Mouse (Mus musculus): ENCODE results near the gene 2200002J24Rik. TPM values are rescaled to one million over a fixed set of nuclear protein-coding genes. Genes with fewer than 3 reads are reported as not detected.

Gene 2200002J24Rik
- polyA plus RNA-seq (2016; fragmentation: Nextera tagmentation; extraction: Ambion mirVana): not detected in 2 replicates

DNA sequence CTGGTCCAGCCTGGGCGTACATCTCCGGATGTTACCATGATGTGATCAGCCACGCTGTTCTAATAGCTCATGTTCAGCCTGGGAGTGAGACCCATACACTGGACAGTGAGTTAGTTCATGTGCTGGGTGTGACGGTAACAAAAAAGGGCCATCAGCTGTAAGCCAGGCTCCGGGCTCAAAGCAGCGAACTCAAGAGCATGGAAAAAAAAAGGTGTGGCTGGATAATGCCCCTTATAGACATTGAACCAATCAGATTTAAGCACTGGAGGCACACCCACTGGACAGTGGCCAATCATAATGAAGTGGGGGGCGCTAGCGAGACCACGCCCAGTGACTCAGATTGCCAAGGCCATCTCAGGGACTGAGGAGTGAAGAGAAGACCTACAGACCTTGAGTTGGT lies at the start of gene 2200002J24Rik:
2200002J24Rik (plus strand) TSS at position 338 of the 400 bp plus-strand sequence.
- Histone ChIP-seq H3K36me3 (no peaks in the 10 kb centered on the region), H3K27ac (no peak within 1 kb of the TSS), H3K4me3 (no peak within 1 kb of the TSS), H3K9me3 (replicated peaks) (no peaks in the 10 kb centered on the region), H3K4me1 (no peaks in the 10 kb centered on the region), H3K27me3 (ENCODE audit: low read depth, poor library complexity, severe bottlenecking) (no peaks in the 10 kb centered on the region)
- WGBS: 39% methylated on average over 9 of the region's 9 CpGs
- no peak for DNase-seq (ENCODE audit: low spot score)

DNA sequence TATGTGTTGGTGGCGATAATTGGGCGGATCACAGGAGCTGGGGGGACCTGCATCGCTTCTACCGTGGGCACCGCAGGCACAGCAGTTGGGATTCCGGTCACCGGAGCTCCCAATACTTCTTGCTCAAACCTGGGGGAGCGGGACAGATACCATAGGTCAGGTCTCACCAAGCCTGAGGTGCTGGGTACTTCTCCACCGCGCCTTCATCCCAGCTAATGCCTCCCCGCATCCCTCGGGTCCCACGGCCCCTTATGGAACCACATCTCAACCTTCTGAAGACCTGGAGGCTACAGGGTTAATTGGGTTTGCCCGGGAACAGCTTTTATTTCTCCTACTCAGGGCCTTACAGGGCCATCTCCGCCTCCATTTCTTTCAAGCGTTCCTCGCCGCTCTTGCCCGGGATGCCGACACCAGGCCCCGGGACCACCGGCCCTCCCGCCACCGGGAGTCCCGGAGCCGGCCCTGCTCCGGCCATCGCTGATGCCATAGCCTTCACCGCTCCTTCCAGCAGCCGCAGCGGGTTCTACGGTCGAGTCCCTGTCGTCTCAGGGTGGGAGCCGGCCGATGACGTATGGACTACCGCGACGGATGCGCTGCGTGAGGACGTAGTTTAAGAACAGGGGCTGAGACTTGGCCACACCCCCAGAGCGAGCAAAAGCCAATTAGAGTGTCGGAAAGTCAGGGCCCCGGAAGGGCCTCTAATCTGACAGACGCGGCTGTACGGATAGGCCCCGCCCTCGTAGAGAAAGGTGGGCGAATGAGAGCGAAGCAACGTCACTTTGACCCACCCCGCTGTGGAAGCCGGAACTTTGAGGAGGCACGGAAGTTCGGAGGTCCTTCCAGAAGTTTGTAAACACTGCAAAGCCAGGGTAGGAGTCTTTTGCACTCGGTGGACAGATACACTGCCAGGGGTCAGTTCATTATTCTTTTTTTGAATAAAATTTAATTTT lies 48.9 kb upstream of the 2200002J24Rik start, which contains the start of gene Rbm42:
Rbm42 (minus strand) TSS at position 727 of the 950 bp plus-strand sequence.
- Histone ChIP-seq H3K27me3 (ENCODE audit: low read depth, poor library complexity, severe bottlenecking) (no peaks in the 10 kb centered on the region), H3K27ac (peak within 1 kb of the TSS; percentile 86), H3K4me1 (peaks cover 6% of the 10 kb centered on the region), H3K4me3 (peak within 1 kb of the TSS; percentile 84), H3K36me3 (peaks cover 71% of the 10 kb centered on the region), H3K9me3 (replicated peaks) (no peaks in the 10 kb centered on the region)
- DNase-seq (ENCODE audit: low spot score): peak; percentile 96
- 2% methylated on average over 59 of the region's 59 CpGs for WGBS

- peaks cover 38% of the 10 kb centered on the region for H3K36me3 ChIP-seq
- peak within 1 kb of the TSS; percentile 84 for H3K27ac ChIP-seq
- no peaks in the 10 kb centered on the region for H3K9me3 ChIP-seq (replicated peaks)
- peak within 1 kb of the TSS; percentile 76 for H3K4me3 ChIP-seq
- H3K4me1 ChIP-seq: peaks cover 9% of the 10 kb centered on the region
- H3K27me3 ChIP-seq (ENCODE audit: low read depth, poor library complexity, severe bottlenecking): no peaks in the 10 kb centered on the region
- whole genome bisulfite sequencing: under 1% methylated on average over 34 of the region's 34 CpGs
- peak; percentile 93 for DNase-seq (ENCODE audit: low spot score)
These were observed 34.1 kb upstream of the 2200002J24Rik start, which contains the start of gene Haus5 for GRCm38 (mm10) chr7:30664529-30665200. Haus5 (minus strand) TSS chr7:30664994.

- WGBS: 9% methylated on average over 11 of the region's 11 CpGs
- no peak for DNase-seq (ENCODE audit: low spot score)
These were observed 33.4 kb upstream of the 2200002J24Rik start for GRCm38 (mm10) chr7:30665321-30665720.

GRCm38 (mm10) chr7:30669229-30669628 lies 29.5 kb upstream of the 2200002J24Rik start:
- H3K27me3 ChIP-seq (ENCODE audit: low read depth, poor library complexity, severe bottlenecking): no peaks in the 10 kb centered on the region
- DNase-seq (ENCODE audit: low spot score): no peak
- H3K36me3 ChIP-seq: no peaks in the 10 kb centered on the region
- 42% methylated on average over 3 of the region's 3 CpGs for WGBS
- H3K9me3 ChIP-seq (replicated peaks): no peaks in the 10 kb centered on the region
- H3K4me3 ChIP-seq: no peak overlapping the region
- peaks cover 8% of the 10 kb centered on the region for H3K4me1 ChIP-seq
- H3K27ac ChIP-seq: no peak overlapping the region

More at GRCm38 (mm10) chr7:30665321-30665720, 33.4 kb upstream of the 2200002J24Rik start:
- H3K9me3 ChIP-seq (replicated peaks): no peaks in the 10 kb centered on the region
- H3K36me3 ChIP-seq: peaks cover 31% of the 10 kb centered on the region
- H3K4me1 ChIP-seq: peaks cover 9% of the 10 kb centered on the region
- H3K27me3 ChIP-seq (ENCODE audit: low read depth, poor library complexity, severe bottlenecking): no peaks in the 10 kb centered on the region
- peak overlapping the region; percentile 84 for H3K27ac ChIP-seq
- peak overlapping the region; percentile 76 for H3K4me3 ChIP-seq

GRCm38 (mm10) chr7:30671480-30671879 lies 27.2 kb upstream of the 2200002J24Rik start, which contains the start of gene Pmis2:
Pmis2 (minus strand) TSS chr7:30671605.
- Histone ChIP-seq H3K27me3 (ENCODE audit: low read depth, poor library complexity, severe bottlenecking) (no peaks in the 10 kb centered on the region), H3K27ac (no peak within 1 kb of the TSS), H3K9me3 (replicated peaks) (no peaks in the 10 kb centered on the region), H3K4me1 (no peaks in the 10 kb centered on the region), H3K4me3 (no peak within 1 kb of the TSS), H3K36me3 (no peaks in the 10 kb centered on the region)
- WGBS: 68% methylated on average over 9 of the region's 9 CpGs
- DNase-seq (ENCODE audit: low spot score): no peak

- no peaks in the 10 kb centered on the region for H3K27me3 ChIP-seq (ENCODE audit: low read depth, poor library complexity, severe bottlenecking)
- WGBS: 75% methylated on average over 5 of the region's 5 CpGs
- no peaks in the 10 kb centered on the region for H3K36me3 ChIP-seq
- H3K9me3 ChIP-seq (replicated peaks): no peaks in the 10 kb centered on the region
- no peaks in the 10 kb centered on the region for H3K4me1 ChIP-seq
- no peak for DNase-seq (ENCODE audit: low spot score)
- H3K27ac ChIP-seq: no peak overlapping the region
- no peak overlapping the region for H3K4me3 ChIP-seq
These were observed 20.3 kb upstream of the 2200002J24Rik start for GRCm38 (mm10) chr7:30678263-30678975.

DNA sequence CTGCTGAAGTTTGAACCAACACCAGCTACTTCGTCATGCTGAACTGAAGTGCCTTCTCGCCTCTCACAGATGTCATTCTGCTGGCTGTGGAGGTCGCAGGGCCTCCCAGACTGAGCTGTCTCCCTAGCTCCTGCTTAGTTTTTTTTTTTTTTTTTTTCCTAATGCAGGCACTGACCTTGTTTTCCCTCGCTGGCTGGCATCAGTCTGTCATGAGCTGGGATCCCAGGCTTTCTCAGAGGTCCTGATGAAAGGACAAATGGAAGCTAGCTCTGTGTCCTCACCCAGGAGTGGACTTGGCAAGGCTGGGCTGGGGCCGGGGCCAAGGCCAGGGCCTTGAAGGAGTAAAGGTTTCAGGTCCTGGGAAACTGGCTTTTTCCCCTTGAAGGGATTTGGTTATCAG lies 16.8 kb upstream of the 2200002J24Rik start:
- Histone ChIP-seq H3K4me3 (no peak overlapping the region), H3K4me1 (no peaks in the 10 kb centered on the region), H3K27me3 (ENCODE audit: low read depth, poor library complexity, severe bottlenecking) (peaks cover 7% of the 10 kb centered on the region), H3K27ac (no peak overlapping the region), H3K9me3 (replicated peaks) (no peaks in the 10 kb centered on the region), H3K36me3 (no peaks in the 10 kb centered on the region)
- 69% methylated on average over 5 of the region's 5 CpGs for WGBS
- DNase-seq (ENCODE audit: low spot score): no peak

- DNase-seq (ENCODE audit: low spot score): no peak
- Histone ChIP-seq H3K9me3 (replicated peaks) (no peaks in the 10 kb centered on the region), H3K4me3 (no peak overlapping the region), H3K27me3 (ENCODE audit: low read depth, poor library complexity, severe bottlenecking) (peaks cover 22% of the 10 kb centered on the region), H3K36me3 (no peaks in the 10 kb centered on the region), H3K4me1 (no peaks in the 10 kb centered on the region), H3K27ac (no peak overlapping the region)
- WGBS: 84% methylated on average over 2 of the region's 2 CpGs
These were observed 15.3 kb upstream of the 2200002J24Rik start for GRCm38 (mm10) chr7:30683425-30683824.

- no peaks in the 10 kb centered on the region for H3K9me3 ChIP-seq (replicated peaks)
- no peak for DNase-seq (ENCODE audit: low spot score)
- no peaks in the 10 kb centered on the region for H3K36me3 ChIP-seq
- peaks cover 23% of the 10 kb centered on the region for H3K27me3 ChIP-seq (ENCODE audit: low read depth, poor library complexity, severe bottlenecking)
- 77% methylated on average over 6 of the region's 6 CpGs for WGBS
- H3K4me1 ChIP-seq: no peaks in the 10 kb centered on the region
- no peak overlapping the region for H3K4me3 ChIP-seq
- no peak overlapping the region for H3K27ac ChIP-seq
These were observed 10.4 kb upstream of the 2200002J24Rik start for GRCm38 (mm10) chr7:30688325-30688724.

GRCm38 (mm10) chr7:30698101-30698500 lies 625 bp upstream of the 2200002J24Rik start:
- Histone ChIP-seq H3K36me3 (no peaks in the 10 kb centered on the region), H3K27me3 (ENCODE audit: low read depth, poor library complexity, severe bottlenecking) (no peaks in the 10 kb centered on the region), H3K27ac (no peak overlapping the region), H3K4me3 (no peak overlapping the region), H3K9me3 (replicated peaks) (no peaks in the 10 kb centered on the region), H3K4me1 (no peaks in the 10 kb centered on the region)
- WGBS: 73% methylated on average over 5 of the region's 5 CpGs
- no peak for DNase-seq (ENCODE audit: low spot score)

GRCm38 (mm10) chr7:30706214-30706882 lies 7.6 kb downstream of the 2200002J24Rik start:
- WGBS: 86% methylated on average over 8 of the region's 8 CpGs
- no peak for DNase-seq (ENCODE audit: low spot score)
- Histone ChIP-seq H3K27ac (no peak overlapping the region), H3K36me3 (no peaks in the 10 kb centered on the region), H3K9me3 (replicated peaks) (no peaks in the 10 kb centered on the region), H3K27me3 (ENCODE audit: low read depth, poor library complexity, severe bottlenecking) (no peaks in the 10 kb centered on the region), H3K4me1 (no peaks in the 10 kb centered on the region), H3K4me3 (no peak overlapping the region)

Measured in limb, embryonic 10.5 days (tissue).